Mouse (Mus musculus) thymus, postnatal 36 days (tissue): ENCODE results near the gene Fam19a3.
A peak's percentile ranks its signal among the peaks of the same experiment; 100 is the strongest.
"Not testable (repeated sequence)": the region's sequence is repeated elsewhere in the genome, so short reads cannot be mapped to it uniquely, and the experiment has no call there.

Experiments
- DNase-seq, 2 experiments: peaks; one replicate each; pipeline ENCODE4 v3.0.0; 2022; ENCODE audit warnings: mixed read lengths in 2 of 2

Gene Fam19a3

DNA sequence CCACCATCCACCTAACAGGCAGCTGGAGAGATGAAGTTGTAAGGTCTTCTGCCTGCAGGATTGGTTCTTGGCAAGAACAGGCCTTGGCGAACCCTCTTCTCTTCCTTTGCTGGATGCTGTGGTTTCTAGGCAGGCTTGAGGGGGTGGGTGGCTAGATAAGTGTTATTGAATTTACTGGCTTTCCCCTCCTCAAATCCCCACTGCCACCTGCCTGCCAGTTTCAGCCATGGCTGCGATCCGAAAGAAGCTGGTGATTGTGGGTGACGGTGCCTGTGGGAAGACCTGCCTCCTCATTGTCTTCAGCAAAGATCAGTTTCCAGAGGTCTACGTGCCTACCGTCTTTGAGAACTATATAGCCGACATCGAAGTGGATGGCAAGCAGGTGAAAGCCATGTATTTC lies 10.0 kb upstream of the Fam19a3 start:
- DNase-seq, result no peak

DNA sequence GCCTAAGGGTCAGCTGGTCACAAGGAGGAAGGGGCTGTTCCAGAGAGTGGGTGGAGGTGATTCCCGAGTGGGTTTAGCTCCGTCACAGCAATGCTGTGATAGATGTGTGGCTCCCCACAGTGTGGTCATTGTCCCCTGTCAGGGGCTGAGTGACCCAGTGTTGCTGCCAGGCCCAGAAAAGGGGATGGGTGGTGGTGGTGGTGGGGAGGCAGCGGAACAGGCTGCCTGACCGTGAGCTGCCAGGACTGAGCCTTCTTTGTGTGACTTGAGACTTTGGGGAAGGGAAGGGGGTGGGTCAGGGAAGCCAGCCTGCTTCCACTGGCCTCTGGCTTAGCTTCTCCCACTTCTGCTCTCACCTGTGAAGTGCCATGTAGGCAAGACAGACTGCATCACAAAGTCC lies 9.4 kb upstream of the Fam19a3 start:
- no peak for DNase-seq

DNA sequence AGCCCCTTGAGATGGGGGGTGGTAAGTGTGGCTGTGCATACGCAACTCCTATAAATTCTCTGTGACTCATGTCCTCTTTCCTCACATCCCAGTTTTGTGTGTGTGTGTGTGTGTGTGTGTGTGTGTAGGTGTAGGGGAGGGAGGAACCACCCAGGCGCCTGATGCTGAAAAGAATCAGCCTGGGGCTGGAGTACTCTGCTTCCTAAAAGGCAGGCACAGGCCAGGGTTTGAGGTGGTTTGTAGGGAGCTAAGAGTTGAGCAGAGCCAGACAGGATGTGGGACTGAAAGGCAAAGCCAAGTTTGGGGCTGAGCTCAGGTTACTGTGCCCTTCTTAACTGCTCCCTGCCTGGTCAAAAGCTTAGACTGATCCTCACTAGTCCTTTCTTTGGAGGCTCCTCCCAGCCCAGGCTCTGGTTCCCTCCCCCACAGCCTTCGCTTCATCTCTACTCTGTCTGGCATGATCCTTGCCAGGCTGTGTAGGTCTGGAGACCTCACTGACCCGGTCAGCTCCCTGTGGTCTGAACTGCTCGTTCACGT lies 8.8 kb upstream of the Fam19a3 start:
- no peak for DNase-seq

GRCm38 (mm10) chr3:104789822-104790221 lies 8.2 kb upstream of the Fam19a3 start:
- no peak for DNase-seq

- no peak for DNase-seq
These were observed 7.6 kb upstream of the Fam19a3 start for GRCm38 (mm10) chr3:104789312-104789605.

- DNase-seq, result peak; percentile 40 to 46
These were observed 7.1 kb upstream of the Fam19a3 start for GRCm38 (mm10) chr3:104788561-104789311.

GRCm38 (mm10) chr3:104788075-104788474 lies 6.4 kb upstream of the Fam19a3 start, which contains the start of gene Rhoc:
Rhoc (plus strand) TSS chr3:104788375.
- no peak for DNase-seq

DNA sequence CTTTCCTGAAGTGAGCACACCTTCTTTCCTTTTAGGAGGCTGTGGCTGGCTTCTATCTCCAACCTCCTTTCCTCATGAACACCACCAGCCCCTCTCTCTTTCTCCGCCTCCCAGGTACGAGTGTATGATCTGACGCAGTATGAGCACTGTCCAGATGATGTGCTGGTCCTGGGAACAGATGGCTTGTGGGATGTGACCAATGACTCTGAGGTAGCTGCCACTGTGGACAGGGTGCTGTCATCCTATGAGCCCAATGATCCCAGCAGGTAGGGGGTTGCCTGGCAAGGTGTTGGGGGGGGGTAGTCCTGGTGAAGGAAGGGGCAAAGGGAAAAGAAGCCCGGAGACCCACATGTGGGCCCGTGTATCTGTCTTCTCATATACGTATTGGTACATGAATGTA lies 3.6 kb upstream of the Fam19a3 start:
- no peak for DNase-seq

- no peak for DNase-seq
These were observed 2.4 kb upstream of the Fam19a3 start for GRCm38 (mm10) chr3:104783971-104784500.

DNA sequence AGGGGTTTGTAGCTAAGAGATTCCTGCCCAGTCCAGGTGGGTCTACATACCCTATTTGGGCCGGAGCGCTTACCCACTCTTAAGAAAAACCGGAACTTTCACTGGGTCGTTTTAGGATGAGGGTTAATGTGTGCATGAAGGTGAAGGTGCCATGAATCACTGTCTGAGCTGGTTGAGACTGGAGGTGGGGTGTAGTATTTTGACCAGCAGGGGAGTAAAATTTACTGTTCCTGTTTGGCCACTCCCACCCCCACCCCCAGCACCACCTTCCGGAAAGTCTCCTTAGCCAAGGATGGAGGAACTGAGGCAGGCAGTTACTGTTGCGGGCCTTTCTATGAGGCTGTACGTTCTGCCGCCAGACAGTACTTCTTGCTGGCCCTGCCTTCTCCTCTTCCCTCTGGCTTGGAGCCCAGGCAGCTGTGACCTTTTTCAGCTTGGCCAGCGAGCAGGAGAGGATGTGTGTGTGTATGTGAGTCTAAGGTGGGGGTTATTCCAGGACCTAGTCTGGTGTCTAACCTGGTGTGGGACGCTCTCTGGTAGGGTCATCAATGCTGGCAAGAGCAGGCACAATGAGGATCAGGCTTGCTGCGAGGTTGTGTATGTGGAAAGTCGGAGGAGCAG lies 531 bp upstream of the Fam19a3 start:
- no peak for DNase-seq

GRCm38 (mm10) chr3:104780561-104781420 lies 849 bp downstream of the Fam19a3 start, which contains the start of gene Ppm1j:
Ppm1j (plus strand) TSS chr3:104781056.
- DNase-seq, result peak; percentile 55 to 65

GRCm38 (mm10) chr3:104779949-104780348 lies 1.7 kb downstream of the Fam19a3 start:
- peak; percentile 65 to 70 for DNase-seq

- DNase-seq, result peak; percentile 45 to 55
These were observed 4.3 kb downstream of the Fam19a3 start for GRCm38 (mm10) chr3:104777342-104777741.

- DNase-seq, result no peak
These were observed 8.3 kb downstream of the Fam19a3 start for GRCm38 (mm10) chr3:104773301-104773700.

DNA sequence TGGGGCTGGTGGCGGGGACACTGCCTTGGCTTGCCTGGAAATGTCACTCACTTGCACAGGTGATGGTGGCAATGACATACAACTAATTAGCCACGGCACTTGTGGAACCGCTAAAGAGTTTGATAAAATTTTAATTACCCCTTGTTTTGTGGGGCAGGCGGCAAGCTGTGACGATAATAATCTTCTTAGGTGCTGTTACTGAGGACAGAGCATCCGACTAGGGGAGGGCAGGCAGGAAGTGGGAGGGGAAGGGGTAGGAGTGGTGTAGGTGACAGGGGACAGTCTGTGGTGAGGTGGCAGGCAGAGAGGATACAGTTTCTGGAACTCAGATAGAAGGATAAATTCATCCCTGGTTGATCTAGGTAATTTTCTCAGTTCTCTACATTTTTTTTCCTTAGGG lies 10.2 kb downstream of the Fam19a3 start:
- peak; percentile 23 to 44 for DNase-seq

DNA sequence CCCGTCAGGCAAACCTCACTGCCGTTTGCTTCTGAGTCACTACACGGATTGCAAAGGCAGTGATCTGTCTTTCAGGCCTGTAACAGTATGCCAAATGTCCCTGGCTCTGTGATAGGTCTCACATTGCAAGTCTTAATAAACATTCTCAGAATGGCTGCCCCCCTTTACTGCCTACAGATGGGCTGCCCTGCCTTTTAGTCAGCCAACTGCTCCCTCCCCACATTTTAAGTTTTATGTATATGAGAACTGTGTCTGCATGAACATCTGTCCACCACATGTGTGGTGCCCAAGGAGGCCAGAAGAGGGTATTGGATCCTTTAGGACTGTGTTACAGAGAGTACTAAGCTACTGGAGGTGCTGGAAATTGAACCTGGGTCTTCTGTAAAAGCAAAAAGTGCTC lies 10.7 kb downstream of the Fam19a3 start:
- DNase-seq, result no peak

- peak; percentile 38 to 41 for DNase-seq
These were observed 11.6 kb downstream of the Fam19a3 start for GRCm38 (mm10) chr3:104770035-104770434.

DNA sequence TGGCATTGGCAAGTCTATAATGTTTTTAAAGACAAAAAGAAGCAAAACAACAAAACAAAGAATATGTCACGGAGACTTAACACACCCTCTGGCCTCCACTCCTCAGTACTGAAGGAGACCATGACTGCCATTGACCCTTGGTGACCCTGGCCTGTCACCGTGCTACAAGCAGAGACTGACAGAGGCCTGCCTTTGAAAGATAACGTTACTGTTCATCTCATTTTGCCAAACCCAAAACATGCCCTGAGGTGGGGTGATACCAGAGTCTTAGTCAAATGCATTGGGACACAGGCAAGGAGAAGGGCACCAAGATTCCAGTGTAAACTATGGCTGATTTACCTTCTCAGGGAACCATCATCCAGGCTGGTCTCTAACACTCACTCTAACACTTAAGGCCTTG lies 12.5 kb downstream of the Fam19a3 start:
- no peak for DNase-seq

DNA sequence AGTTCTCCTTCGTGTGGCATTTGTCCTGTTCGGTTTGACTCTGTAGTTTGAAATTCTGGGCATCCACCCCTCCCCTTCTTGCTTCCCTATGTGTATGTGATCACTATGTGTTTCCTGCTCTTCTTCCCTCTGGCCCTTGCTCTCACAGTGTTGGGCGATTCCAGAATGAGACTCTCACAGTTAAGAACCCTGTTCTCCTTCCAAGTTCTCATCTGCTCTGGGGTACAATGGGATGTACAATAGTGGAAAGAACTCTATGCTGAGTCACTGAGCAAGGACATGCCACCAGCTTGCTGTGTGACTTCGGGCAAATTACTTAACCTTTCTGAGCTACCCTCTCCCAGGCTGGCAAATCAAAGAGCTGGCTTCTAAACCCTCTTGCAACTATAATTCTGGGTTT lies 13.9 kb downstream of the Fam19a3 start:
- DNase-seq, result no peak

DNA sequence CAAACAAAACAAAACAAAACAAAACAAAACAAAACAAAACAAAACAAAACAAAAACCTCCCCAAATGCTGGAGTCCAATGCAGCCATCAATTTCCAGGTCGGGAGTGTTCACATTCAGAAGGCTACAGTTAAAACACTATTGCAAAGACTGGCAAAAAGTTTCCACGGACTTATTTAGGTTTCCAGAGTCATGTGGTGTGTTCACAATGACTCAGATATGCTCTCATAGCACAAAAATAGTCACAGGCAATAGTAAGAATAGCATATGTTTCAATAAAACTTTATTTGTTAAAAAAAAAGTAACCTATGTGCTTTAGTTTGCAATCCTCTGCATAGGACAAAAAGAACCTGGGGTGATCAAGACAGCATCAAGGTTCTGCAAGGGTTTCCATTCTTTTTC lies 14.5 kb downstream of the Fam19a3 start:
- no peak for DNase-seq

DNA sequence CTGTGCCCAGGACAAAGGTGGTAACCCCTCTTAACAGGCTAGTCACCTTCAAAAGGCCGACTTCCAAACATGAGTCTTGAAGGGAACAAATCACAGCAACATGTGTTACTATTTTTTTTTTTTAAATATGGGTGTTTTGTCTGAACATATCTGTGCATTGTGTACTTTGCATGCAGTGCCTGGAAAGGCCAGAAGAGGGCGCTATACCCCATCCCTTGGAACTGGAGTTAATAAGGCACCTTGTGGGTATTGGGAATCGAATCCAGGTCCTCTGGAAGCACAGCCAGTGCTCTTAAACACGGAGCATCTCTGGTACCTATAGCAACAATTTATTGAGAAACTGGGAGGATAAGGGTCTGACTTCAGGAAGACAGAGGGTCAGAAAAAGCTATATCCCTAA lies 16.6 kb downstream of the Fam19a3 start:
- peak in 1 of 2 experiments; percentile 30 for DNase-seq

DNA sequence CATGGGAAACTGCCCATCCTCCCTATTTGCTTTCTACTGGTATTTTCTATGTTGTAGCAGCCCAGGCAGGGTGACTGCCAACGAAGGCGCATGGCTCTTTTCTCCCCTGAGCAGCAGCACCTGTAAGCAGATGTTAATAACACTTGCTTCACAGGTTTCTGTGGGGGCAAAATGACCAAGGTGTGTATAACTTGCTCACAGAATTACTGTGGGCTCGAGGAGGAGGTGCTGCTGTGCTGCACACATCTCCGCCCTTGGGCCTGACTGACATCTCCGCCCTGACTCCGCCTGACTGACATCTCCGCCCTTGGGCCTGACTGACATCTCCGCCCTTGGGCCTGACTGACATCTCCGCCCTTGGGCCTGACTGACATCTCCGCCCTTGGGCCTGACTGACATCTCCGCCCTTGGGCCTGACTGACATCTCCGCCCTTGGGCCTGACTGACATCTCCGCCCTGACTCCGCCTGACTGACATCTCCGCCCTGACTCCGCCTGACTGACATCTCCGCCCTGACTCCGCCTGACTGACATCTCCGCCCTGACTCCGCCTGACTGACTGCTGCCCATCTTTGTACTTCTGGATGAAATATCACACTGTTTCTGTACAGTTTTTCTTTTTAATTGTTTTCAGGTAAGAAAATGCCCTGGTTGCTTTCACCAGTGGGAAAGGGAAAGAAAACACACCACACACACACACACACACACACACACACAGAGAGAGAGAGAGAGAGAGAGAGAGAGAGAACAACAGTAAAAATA lies 19.4 kb downstream of the Fam19a3 start:
- not testable (repeated sequence) for DNase-seq
